Mouse (Mus musculus) hindbrain, embryonic 13.5 days (tissue): Measurements from ENCODE around the gene Arhgef3. TPM values are rescaled to one million over a fixed set of nuclear protein-coding genes. Genes with fewer than 3 reads are reported as not detected.

Experiments used
- ATAC-seq: fragments of 200-750 bp; cut with Nextera tagmentation; 2 replicates; pipeline ENCODE4 v1.8.0; 2017; ENCODE audit warnings: moderate TSS enrichment; ENCODE audit not compliant: low FRiP score
- H3K27ac ChIP-seq: fragments of 300-500 bp; sonication (generic); 2 replicates; pipeline ENCODE4 v1.5.1; 2015; ENCODE audit warnings: inconsistent platforms, mild to moderate bottlenecking, moderate library complexity
- H3K27me3 ChIP-seq: fragments of 300-500 bp; sonication (generic); 2 replicates; pipeline ENCODE4 v1.6.1; 2015; ENCODE audit warnings: mild to moderate bottlenecking, inconsistent platforms
- H3K36me3 ChIP-seq: fragments of 300-500 bp; sonication (generic); 2 replicates; pipeline ENCODE4 v1.6.1; 2015; ENCODE audit warnings: mild to moderate bottlenecking, inconsistent platforms
- H3K4me1 ChIP-seq: fragments of 300-500 bp; sonication (generic); replicated peaks from 2 replicates; pipeline ENCODE4 v1.6.1; 2015; ENCODE audit warnings: inconsistent platforms
- H3K4me2 ChIP-seq: fragments of 300-500 bp; sonication (generic); 2 replicates; pipeline ENCODE4 v1.6.1; 2015; ENCODE audit warnings: inconsistent platforms, mild to moderate bottlenecking, moderate library complexity
- H3K4me3 ChIP-seq: fragments of 300-500 bp; sonication (generic); 2 replicates; pipeline ENCODE4 v1.5.1; 2015; ENCODE audit warnings: mild to moderate bottlenecking, inconsistent platforms
- H3K9ac ChIP-seq: fragments of 300-500 bp; sonication (generic); 2 replicates; pipeline ENCODE4 v1.6.1; 2015; ENCODE audit warnings: mild to moderate bottlenecking, inconsistent platforms
- H3K9me3 ChIP-seq: fragments of 300-500 bp; sonication (generic); 2 replicates; pipeline ENCODE4 v1.6.1; 2016; ENCODE audit warnings: inconsistent platforms
- WGBS: fragments of 180-500 bp; shearing (Covaris S2); methylation state at CpG from one replicate; pipeline ENCODE4 v1.1.7; 2015; 5-methylcytosine and 5-hydroxymethylcytosine counted together
- polyA plus RNA-seq: library from polyadenylated mRNA; unstranded; fragments of >200 nt; fragmentation: Nextera tagmentation; extraction: Ambion mirVana; gene quantifications from 2 replicates; pipeline ENCODE4 v1.2.1, GENCODE M21; 2015

Arhgef3 gene
- polyA plus RNA-seq, 1 experiment from 2014 or later = 6.2 TPM

DNA sequence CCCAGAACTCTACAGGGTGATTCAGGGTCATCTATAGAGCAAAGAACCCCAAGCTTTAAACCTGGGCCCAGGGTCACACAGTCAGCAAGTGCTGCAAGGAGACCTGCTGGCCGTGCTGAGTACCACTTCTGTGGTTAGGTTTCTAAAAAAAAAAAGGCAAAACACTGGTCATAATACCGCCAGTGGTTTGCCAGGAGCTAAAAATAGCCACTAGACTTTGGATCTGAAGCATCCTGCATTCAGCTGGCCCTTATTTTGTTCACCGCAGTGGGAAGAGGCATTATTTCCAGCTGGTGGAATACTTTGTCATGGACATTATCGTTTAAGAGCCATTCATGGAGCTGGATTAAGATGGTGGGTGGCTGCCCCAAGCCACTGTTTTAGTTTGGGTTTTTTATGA lies 253.9 kb downstream of the Arhgef3 start:
- H3K27me3 ChIP-seq = no peaks in the 10 kb centered on the region
- no peak overlapping the region for H3K9ac ChIP-seq
- H3K4me1 ChIP-seq = no peaks in the 10 kb centered on the region
- no peaks in the 10 kb centered on the region for H3K36me3 ChIP-seq
- 34% methylated on average over 4 of the region's 4 CpGs for WGBS
- H3K9me3 ChIP-seq = no peaks in the 10 kb centered on the region
- H3K4me2 ChIP-seq = no peak overlapping the region
- no peak overlapping the region for H3K27ac ChIP-seq
- ATAC-seq = no peak
- H3K4me3 ChIP-seq = no peak overlapping the region

DNA sequence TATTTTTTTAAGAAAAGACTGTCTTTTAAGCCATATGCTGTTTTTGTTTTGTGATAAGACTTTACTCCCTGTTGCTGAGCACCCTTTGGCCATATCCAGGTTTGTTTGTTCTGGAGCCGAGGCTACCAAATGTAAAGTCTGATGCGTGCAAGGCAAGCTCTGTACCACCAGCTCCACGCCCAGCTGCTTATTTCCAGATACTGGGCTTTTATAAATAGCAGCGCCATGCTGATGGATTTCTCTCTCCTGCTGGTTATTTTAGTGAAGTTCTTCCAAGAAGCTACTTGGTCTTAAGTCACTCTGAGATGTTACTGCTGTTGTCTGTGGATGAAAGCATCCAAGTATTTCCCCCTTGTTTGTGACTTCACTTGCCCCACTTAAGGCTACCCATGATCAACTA lies 254.8 kb downstream of the Arhgef3 start:
- Histone ChIP-seq H3K9ac (no peak overlapping the region), H3K4me1 (no peaks in the 10 kb centered on the region), H3K9me3 (no peaks in the 10 kb centered on the region), H3K36me3 (no peaks in the 10 kb centered on the region), H3K27me3 (no peaks in the 10 kb centered on the region), H3K27ac (no peak overlapping the region), H3K4me2 (no peak overlapping the region), H3K4me3 (no peak overlapping the region)
- WGBS = 85% methylated on average over 4 of the region's 4 CpGs
- ATAC-seq = no peak

DNA sequence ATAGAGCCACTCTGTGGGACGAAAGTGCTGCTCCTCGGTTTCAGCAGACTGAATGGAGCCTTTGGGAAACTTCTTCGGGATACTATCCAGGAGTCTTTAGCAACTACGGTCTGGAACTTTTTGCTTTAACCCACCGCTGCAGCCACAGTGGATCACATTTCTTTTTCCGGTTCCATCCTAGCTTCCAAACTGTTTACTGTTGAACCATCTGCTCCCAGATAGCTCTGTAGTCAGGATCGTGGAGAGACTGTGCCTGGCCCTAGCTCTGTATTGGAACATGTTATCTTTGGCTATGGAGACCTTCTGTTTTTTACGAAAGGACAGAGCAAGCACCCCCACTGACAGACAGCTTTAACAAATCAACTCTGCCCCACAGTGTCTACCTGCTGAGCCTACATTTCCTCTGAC lies 257.0 kb downstream of the Arhgef3 start:
- Histone ChIP-seq H3K27ac (no peak overlapping the region), H3K9ac (no peak overlapping the region), H3K36me3 (no peaks in the 10 kb centered on the region), H3K27me3 (no peaks in the 10 kb centered on the region), H3K4me1 (no peaks in the 10 kb centered on the region), H3K4me2 (no peak overlapping the region), H3K4me3 (no peak overlapping the region), H3K9me3 (no peaks in the 10 kb centered on the region)
- ATAC-seq = no peak
- 80% methylated on average over 8 of the region's 8 CpGs for WGBS

DNA sequence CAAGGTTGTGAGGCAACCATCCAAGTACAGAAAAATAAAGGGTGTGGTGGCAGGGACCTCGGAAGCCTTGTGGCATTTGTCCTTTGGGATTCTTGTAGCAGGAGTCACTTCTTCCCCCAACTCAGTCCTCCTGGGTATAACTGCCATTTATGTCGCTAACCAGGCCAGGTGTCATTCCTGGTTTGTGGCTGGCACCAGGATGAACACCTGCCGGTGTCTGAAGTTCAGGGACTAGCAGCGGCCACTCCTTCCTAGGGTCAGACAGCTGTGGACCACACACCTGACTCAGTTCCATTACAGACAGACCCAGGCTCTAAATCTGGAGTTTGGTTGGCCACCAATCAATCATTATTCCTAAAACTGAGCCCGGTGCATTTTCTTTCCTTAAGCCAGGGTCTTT lies 258.8 kb downstream of the Arhgef3 start:
- Histone ChIP-seq H3K9me3 (no peaks in the 10 kb centered on the region), H3K4me1 (no peaks in the 10 kb centered on the region), H3K27ac (no peak overlapping the region), H3K36me3 (no peaks in the 10 kb centered on the region), H3K27me3 (no peaks in the 10 kb centered on the region), H3K4me3 (no peak overlapping the region), H3K4me2 (no peak overlapping the region), H3K9ac (no peak overlapping the region)
- 93% methylated on average over 5 of the region's 5 CpGs for WGBS
- no peak for ATAC-seq

DNA sequence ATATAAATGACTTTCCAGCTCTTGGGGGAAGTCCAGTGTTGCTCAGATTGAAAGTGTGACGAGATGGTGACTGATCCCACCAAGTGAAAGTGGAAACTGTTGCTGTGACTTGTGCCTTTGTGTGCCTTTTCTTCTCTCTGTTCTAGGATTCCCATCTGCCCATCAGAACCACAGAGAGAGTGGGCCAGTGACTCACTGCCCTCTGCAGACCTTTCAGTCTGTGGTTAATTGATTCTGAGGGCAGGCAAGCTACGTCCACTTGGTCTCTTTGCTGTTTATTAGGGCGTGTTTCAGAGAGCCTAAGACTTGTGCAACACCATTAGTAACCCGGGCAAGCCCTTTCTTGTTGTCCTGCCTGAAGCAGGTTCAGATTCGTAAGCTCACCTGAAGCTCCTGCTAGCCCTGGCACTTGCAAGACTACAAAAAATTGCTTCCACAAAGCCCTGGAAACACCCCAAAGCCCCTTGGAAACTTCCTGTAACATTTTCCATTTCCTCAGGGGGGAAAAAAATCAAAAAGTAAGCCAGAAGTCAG lies 261.5 kb downstream of the Arhgef3 start:
- H3K9ac ChIP-seq = no peak overlapping the region
- H3K4me1 ChIP-seq = no peaks in the 10 kb centered on the region
- no peak overlapping the region for H3K4me3 ChIP-seq
- 67% methylated on average over 5 of the region's 5 CpGs for WGBS
- H3K4me2 ChIP-seq = no peak overlapping the region
- no peaks in the 10 kb centered on the region for H3K27me3 ChIP-seq
- no peak overlapping the region for H3K27ac ChIP-seq
- no peak for ATAC-seq
- H3K9me3 ChIP-seq = no peaks in the 10 kb centered on the region
- no peaks in the 10 kb centered on the region for H3K36me3 ChIP-seq

DNA sequence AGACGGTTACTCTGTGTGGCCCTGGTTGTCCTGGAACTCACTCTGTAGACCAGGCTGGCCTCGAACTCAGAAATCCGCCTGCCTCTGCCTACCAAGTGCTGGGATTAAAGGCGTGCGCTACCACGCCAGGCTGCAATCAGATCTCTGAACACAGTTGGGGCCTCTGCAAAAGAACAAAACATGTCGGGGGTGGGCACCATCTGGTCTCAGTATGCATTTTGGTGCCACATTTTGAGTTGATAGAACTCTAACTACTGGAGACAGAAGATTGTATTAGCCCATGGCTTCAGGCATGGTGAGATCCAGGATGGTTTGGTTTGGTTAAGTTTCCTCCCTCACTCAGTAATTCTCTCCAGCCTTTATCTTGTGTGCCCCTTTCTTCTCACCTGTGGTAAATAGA lies 264.0 kb downstream of the Arhgef3 start:
- H3K27ac ChIP-seq = no peak overlapping the region
- no peaks in the 10 kb centered on the region for H3K9me3 ChIP-seq
- 96% methylated on average over 7 of the region's 7 CpGs for WGBS
- no peak overlapping the region for H3K4me2 ChIP-seq
- no peaks in the 10 kb centered on the region for H3K27me3 ChIP-seq
- no peak overlapping the region for H3K4me3 ChIP-seq
- H3K9ac ChIP-seq = no peak overlapping the region
- H3K36me3 ChIP-seq = no peaks in the 10 kb centered on the region
- ATAC-seq = no peak
- no peaks in the 10 kb centered on the region for H3K4me1 ChIP-seq

DNA sequence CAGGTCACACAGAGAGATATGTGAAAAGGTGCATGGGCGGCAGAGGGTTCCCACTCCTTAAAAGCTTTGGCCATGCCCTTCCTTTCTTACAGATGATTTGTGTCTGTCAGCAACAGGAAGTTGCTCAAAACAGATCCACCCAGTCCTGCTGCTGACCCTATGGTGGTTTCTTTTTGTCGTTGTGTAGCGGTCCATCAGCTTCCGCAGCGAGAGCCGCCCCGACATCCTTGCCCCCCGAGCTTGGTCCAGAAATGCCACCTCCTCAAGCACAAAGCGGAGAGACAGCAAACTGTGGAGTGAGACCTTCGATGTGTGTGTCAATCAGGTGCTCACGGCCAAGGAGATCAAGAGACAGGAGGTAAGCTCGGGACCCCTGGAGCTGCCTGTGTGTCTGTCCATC lies 264.7 kb downstream of the Arhgef3 start:
- Histone ChIP-seq H3K36me3 (no peaks in the 10 kb centered on the region), H3K9ac (no peak overlapping the region), H3K4me3 (no peak overlapping the region), H3K9me3 (no peaks in the 10 kb centered on the region), H3K27ac (no peak overlapping the region), H3K27me3 (no peaks in the 10 kb centered on the region), H3K4me2 (no peak overlapping the region), H3K4me1 (no peaks in the 10 kb centered on the region)
- ATAC-seq = no peak
- WGBS = 91% methylated on average over 12 of the region's 12 CpGs

DNA sequence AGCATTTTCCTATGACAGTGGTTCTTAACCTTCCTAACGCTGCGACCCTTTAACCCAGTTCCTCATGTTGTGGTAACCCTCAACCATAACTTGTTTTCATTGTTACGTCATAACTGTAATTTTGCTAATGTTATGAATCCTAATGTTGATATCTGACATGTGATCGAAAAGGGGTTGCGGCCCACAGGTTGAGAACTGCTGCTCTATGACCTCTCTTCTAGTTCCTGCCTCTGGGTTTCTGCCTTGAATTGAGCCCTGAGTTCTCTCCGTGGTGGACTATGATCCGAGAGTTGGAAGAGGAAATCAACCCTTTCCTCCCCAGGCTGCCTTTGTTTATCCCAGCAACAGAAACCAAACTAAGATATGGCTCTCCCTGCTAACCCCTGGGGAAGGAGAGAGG lies 266.8 kb downstream of the Arhgef3 start:
- Histone ChIP-seq H3K4me3 (no peak overlapping the region), H3K4me1 (no peaks in the 10 kb centered on the region), H3K4me2 (no peak overlapping the region), H3K27me3 (no peaks in the 10 kb centered on the region), H3K9me3 (no peaks in the 10 kb centered on the region), H3K27ac (no peak overlapping the region), H3K9ac (no peak overlapping the region), H3K36me3 (no peaks in the 10 kb centered on the region)
- WGBS = 86% methylated on average over 7 of the region's 7 CpGs
- no peak for ATAC-seq

DNA sequence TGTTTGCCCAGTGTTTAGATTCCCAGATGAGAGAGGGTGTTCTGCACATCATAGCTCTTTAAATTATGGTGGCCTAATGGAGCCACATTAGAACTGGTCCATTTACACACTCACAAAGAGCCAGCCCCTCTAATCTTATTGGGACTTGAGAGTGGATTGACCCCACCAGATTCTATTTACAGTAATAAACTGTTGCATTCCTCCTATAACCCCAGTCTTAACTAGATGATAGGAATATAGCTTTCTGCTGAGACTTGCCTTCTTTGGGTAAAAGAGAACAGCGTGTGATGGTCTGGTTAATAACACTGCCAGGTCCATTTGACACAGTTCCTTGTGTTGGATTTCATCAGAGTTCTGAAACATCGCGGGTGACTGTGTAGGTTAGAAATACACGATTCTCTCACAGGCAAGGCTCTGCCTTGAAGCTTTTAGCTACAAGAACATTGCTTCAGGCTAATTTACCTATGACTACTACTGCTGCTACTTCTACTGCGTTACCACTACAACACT lies 268.7 kb downstream of the Arhgef3 start:
- Histone ChIP-seq H3K27ac (no peak overlapping the region), H3K27me3 (no peaks in the 10 kb centered on the region), H3K36me3 (no peaks in the 10 kb centered on the region), H3K4me3 (no peak overlapping the region), H3K9me3 (no peaks in the 10 kb centered on the region), H3K4me2 (no peak overlapping the region), H3K9ac (no peak overlapping the region), H3K4me1 (no peaks in the 10 kb centered on the region)
- WGBS = 89% methylated on average over 5 of the region's 5 CpGs
- ATAC-seq = no peak

DNA sequence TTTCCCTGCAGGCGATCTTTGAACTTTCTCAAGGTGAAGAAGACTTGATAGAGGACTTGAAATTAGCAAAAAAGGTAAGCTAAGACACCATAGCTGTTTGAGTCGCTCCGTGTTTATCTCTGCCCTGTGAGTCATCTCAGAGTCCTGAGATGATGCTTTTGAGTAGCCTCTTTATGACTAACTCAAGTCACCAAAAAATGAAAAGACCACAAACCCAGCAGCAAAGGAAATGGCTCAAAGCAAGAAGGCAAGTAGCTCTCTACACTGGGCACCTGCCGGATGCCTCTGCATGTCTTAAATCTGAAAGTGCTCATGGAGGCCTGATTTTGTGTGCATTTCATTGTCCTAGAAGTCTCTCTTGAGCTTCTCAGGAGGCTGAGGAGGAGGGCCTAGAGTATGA lies 269.4 kb downstream of the Arhgef3 start:
- no peaks in the 10 kb centered on the region for H3K4me1 ChIP-seq
- no peaks in the 10 kb centered on the region for H3K27me3 ChIP-seq
- H3K9me3 ChIP-seq = no peaks in the 10 kb centered on the region
- WGBS = 94% methylated on average over 4 of the region's 4 CpGs
- no peaks in the 10 kb centered on the region for H3K36me3 ChIP-seq
- no peak overlapping the region for H3K4me2 ChIP-seq
- no peak overlapping the region for H3K9ac ChIP-seq
- H3K4me3 ChIP-seq = no peak overlapping the region
- no peak for ATAC-seq
- no peak overlapping the region for H3K27ac ChIP-seq

DNA sequence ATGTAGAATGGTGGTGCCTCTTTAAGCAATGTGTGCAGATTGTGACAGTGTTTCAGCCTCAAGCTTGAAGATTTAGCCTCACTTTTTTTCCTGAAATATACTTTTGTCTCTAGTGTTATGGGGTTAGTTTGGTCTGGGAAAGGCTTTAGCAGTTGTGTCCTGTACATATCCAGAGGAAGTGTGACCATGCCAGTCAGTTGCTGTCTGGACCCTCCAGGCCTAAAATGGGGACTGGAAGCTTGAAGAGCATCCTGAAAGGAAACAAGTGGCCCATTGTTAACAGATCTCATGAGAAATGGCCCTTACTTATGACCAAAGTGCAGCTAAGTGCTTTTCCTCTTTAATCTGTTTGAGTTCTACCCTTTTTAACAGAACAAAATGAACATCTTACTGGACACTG lies 273.9 kb downstream of the Arhgef3 start:
- no peaks in the 10 kb centered on the region for H3K36me3 ChIP-seq
- ATAC-seq = no peak
- H3K27ac ChIP-seq = no peak overlapping the region
- H3K4me3 ChIP-seq = no peak overlapping the region
- H3K9ac ChIP-seq = no peak overlapping the region
- H3K4me2 ChIP-seq = no peak overlapping the region
- H3K9me3 ChIP-seq = no peaks in the 10 kb centered on the region
- no peaks in the 10 kb centered on the region for H3K4me1 ChIP-seq
- no peaks in the 10 kb centered on the region for H3K27me3 ChIP-seq

DNA sequence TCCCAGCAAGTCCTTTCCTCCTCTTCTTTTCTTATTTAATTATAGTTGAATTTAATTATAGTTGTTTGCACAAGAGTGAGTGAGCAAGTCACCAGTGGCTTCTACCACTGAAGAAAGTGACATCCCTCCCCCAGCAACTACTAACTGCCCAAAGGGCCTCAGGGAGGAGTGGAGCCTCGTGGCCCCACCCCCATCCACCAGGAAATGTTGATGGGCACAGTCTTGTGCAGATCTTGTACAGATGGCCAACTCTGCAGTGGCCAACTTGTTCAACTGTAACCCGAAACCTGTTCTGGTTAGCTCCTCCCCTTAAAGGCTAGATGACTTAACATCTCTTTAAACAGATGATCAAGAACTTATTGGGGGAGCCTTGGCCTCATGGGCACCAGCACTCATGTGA lies 275.0 kb downstream of the Arhgef3 start:
- no peak for ATAC-seq

DNA sequence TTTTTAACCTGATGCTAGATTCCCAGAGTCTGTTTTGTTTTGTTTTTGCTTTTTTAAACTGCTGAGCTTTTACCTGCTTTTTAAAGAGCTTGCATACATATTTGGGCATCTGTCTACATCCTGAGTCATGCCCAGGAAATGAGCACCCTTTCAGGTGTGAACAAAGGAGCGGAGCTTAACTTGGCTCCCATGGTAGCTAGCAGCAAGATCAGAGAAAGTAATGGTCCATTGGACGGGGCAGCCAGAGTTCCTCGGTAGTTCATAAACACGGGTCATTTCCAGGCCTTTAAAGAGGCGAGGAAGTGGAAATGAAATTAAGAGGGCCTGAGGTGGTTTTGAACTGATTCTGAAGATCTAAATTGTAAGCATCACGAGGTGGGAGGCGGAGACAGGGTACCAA lies 276.0 kb downstream of the Arhgef3 start:
- no peaks in the 10 kb centered on the region for H3K36me3 ChIP-seq
- H3K4me1 ChIP-seq = no peaks in the 10 kb centered on the region
- H3K9ac ChIP-seq = no peak overlapping the region
- H3K9me3 ChIP-seq = no peaks in the 10 kb centered on the region
- 65% methylated on average over 7 of the region's 7 CpGs for WGBS
- no peaks in the 10 kb centered on the region for H3K27me3 ChIP-seq
- H3K27ac ChIP-seq = no peak overlapping the region
- H3K4me3 ChIP-seq = no peak overlapping the region
- no peak for ATAC-seq
- no peak overlapping the region for H3K4me2 ChIP-seq

More for the DNA sequence above, 275.0 kb downstream of the Arhgef3 start:
- Histone ChIP-seq H3K36me3 (no peaks in the 10 kb centered on the region), H3K4me2 (no peak overlapping the region), H3K4me1 (no peaks in the 10 kb centered on the region), H3K9me3 (no peaks in the 10 kb centered on the region), H3K27me3 (no peaks in the 10 kb centered on the region), H3K4me3 (no peak overlapping the region), H3K9ac (no peak overlapping the region), H3K27ac (no peak overlapping the region)
- WGBS = 76% methylated on average over 2 of the region's 2 CpGs
